Mouse (Mus musculus): Measurements from ENCODE around the gene Pknox1. TPM values are rescaled to one million over a fixed set of nuclear protein-coding genes. Genes with fewer than 3 reads are reported as not detected.
"Not testable (repeated sequence)": the region's sequence is repeated elsewhere in the genome, so short reads cannot be mapped to it uniquely, and the experiment has no call there.

Gene Pknox1
- total RNA-seq, 1 experiment from 2014 or later = 23.9 TPM

DNA sequence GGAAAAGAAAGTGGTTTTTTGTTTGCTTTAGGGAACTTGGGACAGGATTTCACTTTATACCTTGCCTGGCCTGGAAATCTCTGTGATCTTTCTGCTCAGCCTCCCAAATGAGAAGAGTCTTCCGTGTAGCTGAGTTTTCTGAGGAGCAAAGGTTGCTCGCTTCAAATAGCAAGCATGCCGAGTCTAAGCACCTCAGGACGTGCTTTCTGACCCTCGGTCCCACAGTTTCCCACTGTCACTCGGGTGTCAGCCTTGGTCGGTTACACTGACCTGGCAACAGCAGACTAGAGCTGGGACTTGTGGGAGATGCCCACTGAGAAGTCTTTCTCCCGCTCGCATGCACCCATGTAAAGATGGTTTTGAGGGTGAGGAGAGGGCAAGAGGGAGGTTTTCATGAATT lies 33.4 kb downstream of the Pknox1 start:
- no peak for DNase-seq

- DNase-seq = no peak
These were observed 34.1 kb downstream of the Pknox1 start for GRCm38 (mm10) chr17:31598593-31598992.

DNA sequence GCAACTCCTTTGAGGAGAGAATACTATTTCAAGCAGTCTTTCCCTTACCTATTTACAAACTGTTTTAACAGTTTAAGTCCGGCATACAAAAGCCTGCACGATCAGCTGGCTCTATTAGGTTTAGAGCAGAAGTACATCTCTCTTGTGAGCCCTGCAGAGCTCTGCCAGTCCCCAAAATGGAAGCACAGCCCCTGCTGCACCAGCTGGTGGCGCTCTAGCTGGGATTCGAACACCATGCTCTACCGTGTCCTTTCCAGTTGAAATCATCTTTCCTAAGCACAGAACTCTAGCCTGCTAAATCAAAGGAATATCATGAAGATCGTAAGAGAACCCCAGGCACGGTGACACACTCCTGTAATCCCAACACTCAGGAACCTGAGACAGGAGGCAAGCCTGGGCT lies 41.9 kb downstream of the Pknox1 start:
- DNase-seq = no peak

GRCm38 (mm10) chr17:31607256-31607951 lies 42.9 kb downstream of the Pknox1 start:
- DNase-seq = no peak

DNA sequence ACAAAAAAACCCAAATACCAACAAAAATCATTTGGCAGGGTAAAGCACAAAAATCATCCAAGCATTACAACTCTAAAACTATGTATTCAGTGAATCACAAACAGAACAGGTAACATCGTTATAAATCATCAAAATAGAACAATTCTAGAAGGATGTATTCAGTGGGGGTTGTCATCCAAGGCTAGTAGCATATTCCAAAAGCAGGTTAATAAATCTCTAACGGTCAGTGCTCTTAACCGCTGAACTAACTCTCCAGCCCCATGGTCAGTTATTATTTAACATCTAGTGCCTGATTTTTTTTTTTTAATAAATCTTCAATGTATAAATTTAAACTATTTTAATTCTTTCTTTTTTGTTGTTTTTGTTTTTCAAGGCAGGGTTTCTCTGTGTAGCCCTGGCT lies 44.6 kb downstream of the Pknox1 start:
- not testable (repeated sequence) for DNase-seq

DNA sequence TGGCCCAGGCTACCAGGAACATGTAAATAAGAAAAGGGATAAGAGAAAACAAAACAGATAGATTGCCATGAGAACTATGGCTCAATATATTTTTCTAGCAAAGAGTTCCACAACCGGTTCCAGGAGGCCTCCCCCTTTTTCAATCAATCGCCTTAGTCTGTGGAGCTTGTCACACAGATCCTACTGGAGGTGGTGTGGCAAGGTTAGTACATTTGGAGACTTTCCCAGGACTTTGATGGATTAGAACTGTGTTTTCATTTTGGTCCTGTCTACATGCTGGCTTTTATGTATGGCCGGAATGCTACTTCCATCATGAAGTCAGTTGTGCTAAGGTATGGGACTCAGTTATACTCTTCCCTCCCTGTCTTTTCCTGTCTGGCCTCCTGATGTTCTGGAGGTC lies 45.4 kb downstream of the Pknox1 start:
- no peak for DNase-seq

- DNase-seq = no peak
These were observed 48.7 kb downstream of the Pknox1 start for GRCm38 (mm10) chr17:31613086-31613755.

DNA sequence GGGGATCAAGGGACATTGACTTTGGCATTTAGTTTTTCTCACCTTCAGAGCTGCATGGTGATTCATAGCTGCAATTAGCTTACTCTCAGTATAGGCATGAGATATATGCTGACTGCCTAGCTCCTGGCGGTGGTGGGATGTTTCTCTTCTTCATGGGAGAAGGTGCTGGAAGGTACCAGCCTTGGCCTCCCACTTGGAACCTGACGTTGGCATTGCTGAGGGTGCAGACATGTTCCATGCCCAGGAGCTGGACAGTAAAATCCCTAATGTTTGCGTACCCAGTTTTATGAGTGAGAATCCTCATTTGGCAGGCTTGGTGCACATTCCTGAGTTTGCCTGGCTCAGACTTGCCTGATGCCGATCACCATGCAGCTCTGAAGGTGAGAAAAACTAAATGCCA lies 58.6 kb downstream of the Pknox1 start:
- DNase-seq = no peak

GRCm38 (mm10) chr17:31627961-31628360 lies 63.4 kb downstream of the Pknox1 start:
- DNase-seq = no peak

- no peak for DNase-seq
These were observed 66.7 kb downstream of the Pknox1 start for GRCm38 (mm10) chr17:31631081-31631800.

- DNase-seq = no peak
These were observed 68.5 kb downstream of the Pknox1 start for GRCm38 (mm10) chr17:31633007-31633406.

DNA sequence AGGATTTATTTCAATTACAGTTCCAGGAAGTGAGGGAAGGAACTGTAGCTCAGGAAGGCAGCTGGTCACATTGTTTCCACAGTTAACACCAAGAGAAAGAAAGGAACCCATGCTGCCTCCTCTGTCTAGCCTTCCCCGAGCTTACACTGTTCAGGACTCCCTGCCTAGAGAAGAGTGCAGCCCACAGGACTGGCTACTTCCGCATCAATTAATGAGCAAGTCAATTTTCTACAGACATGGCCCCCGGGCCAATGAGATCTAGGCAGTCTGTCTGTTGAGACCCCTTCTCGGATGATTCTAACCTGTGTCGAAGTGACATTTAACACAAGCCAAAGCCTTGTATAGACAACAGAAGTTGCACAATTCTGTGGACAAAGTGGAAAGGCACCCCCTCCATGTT lies 70.4 kb downstream of the Pknox1 start:
- no peak for DNase-seq

- DNase-seq = no peak
These were observed 71.2 kb downstream of the Pknox1 start for GRCm38 (mm10) chr17:31635781-31636180.

DNA sequence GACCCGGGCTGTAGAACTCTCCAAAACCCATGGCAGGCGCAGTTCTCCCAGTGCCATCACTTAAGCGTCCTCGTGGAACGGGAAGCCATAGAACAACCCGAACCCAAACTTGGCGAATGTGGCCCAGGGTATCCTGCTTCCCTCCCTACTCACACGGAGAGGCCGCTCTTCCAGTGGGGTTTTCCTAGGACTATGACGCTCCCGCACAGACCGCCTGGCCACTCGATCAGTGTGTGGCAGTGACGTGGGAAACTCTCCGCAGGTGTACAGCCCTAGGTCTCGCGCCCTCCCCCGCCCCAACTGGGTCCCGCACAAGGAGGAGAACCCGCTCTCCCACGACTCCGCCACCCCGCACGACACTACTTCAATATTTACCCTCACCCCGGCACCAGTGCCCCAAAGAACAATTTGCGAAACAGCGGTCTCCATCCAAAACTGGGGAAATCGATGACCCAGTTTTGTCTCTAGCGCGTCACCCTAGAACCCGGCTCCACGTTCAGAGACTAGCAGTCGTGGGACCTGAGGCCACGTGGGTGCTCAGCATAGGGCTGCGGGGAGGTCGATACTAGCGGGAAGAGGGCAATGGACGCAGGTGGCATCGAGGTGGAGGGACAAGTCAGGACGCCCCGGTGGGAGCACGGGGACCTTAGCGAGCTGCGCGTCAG lies 71.9 kb downstream of the Pknox1 start:
- DNase-seq = no peak

DNA sequence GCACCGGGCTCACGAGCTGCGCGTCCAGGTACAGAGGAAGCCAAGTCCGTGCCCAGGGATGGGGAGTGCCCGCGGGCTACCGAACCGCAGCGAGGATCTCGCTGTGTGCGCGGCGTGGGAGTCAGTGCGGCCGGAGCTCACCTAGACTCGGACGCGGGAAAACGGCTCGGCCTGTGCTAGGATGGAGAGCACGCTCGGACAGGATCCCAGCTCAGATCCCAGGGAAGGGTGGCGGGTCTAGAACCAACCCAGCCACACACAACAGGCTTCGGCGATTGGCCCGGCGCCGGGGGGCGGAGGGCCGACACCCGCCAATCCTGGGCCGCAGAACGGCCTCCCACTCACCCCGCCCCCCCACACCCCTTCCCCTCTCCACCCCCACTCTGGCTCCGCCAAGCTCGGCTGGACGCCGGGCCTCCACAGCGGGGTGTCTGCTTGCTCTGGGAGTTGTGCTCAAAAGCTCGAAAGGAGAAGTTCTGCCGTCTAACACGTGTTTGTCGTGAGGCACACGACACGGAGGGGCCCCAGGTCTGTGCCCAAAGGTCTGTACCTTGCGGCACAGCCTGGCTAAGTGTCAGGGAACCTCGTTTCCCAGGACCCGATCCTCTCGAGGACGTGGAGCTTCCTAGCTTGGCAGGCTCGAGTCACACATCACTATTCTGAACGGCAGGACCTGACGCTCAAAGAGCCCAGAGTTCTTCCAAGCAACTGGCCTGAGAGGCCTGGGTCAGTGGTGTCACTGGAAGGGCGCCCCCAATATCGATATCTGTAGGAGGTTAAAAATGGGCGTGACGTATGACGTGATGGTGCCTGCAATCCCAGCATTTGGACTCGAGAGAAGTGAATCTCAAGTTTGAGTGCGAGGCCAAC lies 72.6 kb downstream of the Pknox1 start, which contains the start of gene Cbs:
TSS of gene Cbs (minus strand) at position 297 of the 870 bp plus-strand sequence.
- peak; percentile 87 for DNase-seq

DNA sequence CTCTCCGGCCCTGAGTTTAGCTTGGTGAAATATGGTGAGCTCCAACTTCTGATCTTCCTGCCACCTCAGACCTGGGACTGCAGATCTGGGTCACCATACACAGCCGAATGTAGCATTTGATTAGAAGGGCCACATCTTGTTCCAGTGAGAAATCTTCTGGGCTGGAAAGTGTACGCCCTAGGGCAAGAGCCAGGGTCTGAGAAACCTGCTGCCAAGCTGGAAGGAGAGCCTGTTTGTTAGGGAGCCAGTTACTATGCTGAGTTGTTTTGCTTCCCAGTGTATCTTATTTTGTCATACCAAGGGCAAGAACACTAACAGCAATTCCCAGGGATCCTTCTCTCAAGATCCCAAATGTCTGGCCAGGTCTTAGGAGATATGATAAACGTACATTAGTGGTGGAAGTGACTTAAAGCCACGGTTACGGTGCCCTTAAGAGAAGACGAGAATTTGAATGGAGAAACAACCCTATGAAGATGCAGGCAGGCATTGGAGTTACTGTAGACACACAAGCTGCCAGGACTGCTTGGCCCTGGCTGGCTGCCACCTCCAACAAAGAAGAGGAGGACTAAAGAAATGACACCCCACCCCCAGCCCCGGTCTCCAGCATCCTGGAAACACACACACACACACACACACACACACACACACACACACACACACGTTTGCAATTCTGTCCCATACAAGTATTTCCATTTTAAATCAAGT lies 73.5 kb downstream of the Pknox1 start:
- DNase-seq = peak; percentile 42

DNA sequence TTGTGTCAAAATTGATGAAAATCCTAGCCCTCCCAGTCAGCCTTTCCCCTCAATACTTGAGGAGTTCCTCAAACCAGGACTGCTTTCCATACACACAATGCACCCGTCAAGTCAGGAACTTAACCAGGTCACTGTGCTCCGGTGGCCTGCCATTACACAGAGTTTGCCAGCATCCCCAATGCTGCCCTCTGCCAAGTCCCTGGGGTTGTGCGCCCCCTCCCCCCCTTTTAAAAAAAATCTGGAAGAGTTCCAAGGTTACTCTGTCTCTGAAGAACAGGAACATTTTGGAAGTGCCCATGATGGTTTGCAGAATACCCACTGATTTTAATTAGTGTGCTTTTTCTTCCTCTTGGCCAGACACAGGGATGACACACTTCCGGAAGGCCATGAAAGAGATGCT lies 75.1 kb downstream of the Pknox1 start:
- no peak for DNase-seq

- no peak for DNase-seq
These were observed 77.8 kb downstream of the Pknox1 start for GRCm38 (mm10) chr17:31642331-31642730.

GRCm38 (mm10) chr17:31642913-31643312 lies 78.4 kb downstream of the Pknox1 start:
- no peak for DNase-seq

DNA sequence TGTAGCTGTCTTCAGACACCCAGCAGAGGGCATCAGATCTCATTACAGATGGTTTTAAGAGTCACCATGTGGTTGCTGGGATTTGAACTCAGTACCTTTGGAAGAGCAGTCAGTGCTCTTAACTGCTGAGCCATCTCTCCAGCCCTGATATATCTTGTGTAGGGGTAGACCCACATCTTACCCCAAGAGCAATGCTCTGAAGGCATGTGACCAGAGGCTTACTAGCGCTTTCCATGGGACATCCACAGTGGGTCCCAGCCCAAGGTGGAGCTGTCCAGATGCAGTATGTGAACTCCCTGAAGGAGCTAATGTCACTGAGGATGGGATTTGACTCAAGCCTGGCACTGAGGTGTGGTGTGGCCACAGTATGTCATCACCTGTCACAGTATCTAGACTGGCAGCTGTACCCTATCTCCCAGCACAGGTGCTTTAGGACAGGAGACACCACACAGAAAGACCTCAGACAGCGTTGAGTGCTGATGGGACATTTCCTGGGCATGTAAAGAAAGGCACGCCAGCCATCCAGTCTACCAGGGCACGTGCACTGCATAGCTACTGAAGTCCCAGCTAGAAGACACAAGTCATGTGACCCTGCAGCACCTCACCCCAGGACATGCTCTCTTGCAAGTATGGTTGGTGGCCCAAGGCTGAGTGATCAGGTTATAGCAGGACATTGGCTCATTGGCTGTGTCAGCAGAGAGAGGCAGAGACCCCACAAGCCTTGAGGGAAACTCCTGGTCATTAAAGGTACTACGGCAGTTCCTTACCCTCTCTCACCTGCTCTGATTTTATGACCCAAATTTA lies 81.9 kb downstream of the Pknox1 start:
- no peak for DNase-seq

All from adrenal gland, postnatal 25 days (tissue).